In genomic region chr11:62602619-62603311, GRCm38 (mm10) we compare ENCODE assay signal across 8 mouse cellular contexts. TPM values are rescaled to one million over a fixed set of nuclear protein-coding genes. Genes with fewer than 3 reads are reported as not detected.
DNase-seq lines count a peak whose midpoint lies in the region; ATAC-seq and TF ChIP-seq lines count a peak whose summit lies in the region.

No protein-coding gene starts in this region.

- peaks cover 48% of the 10 kb centered on the region for H3K4me1 ChIP-seq in erythroblast, embryonic 14.5 days (ENCODE audit: control insufficient read depth)
- H3K4me1 ChIP-seq in heart, embryonic 12.5 days (replicated peaks) = peaks cover 33% of the 10 kb centered on the region
- 0 out of 2 replicates have a peak, but pooled peaks cover 6% of the 10 kb centered on the region for H3K4me1 ChIP-seq in kidney, postnatal 0 days (replicated peaks; ENCODE audit: insufficient read depth, low read length)
- H3K4me1 ChIP-seq in liver, embryonic 11.5 days (replicated peaks; ENCODE audit: control insufficient read depth, insufficient read depth, low read length) = peaks cover 23% of the 10 kb centered on the region
- peaks cover 21% of the 10 kb centered on the region for H3K4me1 ChIP-seq in stomach, embryonic 14.5 days (ENCODE audit: control insufficient read depth, insufficient read depth, low read length)

- peak; percentile 95 for ATAC-seq in heart, embryonic 12.5 days (ENCODE audit: insufficient number of reproducible peaks, low FRiP score)
- ATAC-seq in kidney, postnatal 0 days (replicated peaks; ENCODE audit: low FRiP score, low read depth) = peak; percentile 95
- ATAC-seq in liver, embryonic 11.5 days (replicated peaks; ENCODE audit: low FRiP score) = peak; percentile 84
- peak; percentile 93 for ATAC-seq in stomach, embryonic 14.5 days (ENCODE audit: insufficient number of reproducible peaks, insufficient read depth, low FRiP score, low read depth)

- no peaks in the 10 kb centered on the region for H3K9me3 ChIP-seq in erythroblast, embryonic 14.5 days (ENCODE audit: control insufficient read depth, low read length)
- H3K9me3 ChIP-seq in heart, embryonic 12.5 days (replicated peaks) = no peaks in the 10 kb centered on the region
- no peaks in the 10 kb centered on the region for H3K9me3 ChIP-seq in kidney, postnatal 0 days (replicated peaks; ENCODE audit: low read length)
- no peaks in the 10 kb centered on the region for H3K9me3 ChIP-seq in liver, embryonic 11.5 days (ENCODE audit: control insufficient read depth, low read length)
- H3K9me3 ChIP-seq in stomach, embryonic 14.5 days (ENCODE audit: control insufficient read depth, low read depth, low read length) = no peaks in the 10 kb centered on the region

- H3K27me3 ChIP-seq in C2C12 (ENCODE audit: control insufficient read depth, insufficient read depth, insufficient read length) = no peaks in the 10 kb centered on the region
- no peaks in the 10 kb centered on the region for H3K27me3 ChIP-seq in erythroblast, embryonic 14.5 days (ENCODE audit: control insufficient read depth)
- no peaks in the 10 kb centered on the region for H3K27me3 ChIP-seq in heart, embryonic 12.5 days (replicated peaks)
- no peaks in the 10 kb centered on the region for H3K27me3 ChIP-seq in kidney, postnatal 0 days (ENCODE audit: insufficient read depth, low read length)
- no peaks in the 10 kb centered on the region for H3K27me3 ChIP-seq in liver, embryonic 11.5 days (replicated peaks; ENCODE audit: control insufficient read depth, insufficient read depth, low read length)
- H3K27me3 ChIP-seq in stomach, embryonic 14.5 days (ENCODE audit: control insufficient read depth, insufficient read depth, low read length) = no peaks in the 10 kb centered on the region

- peak overlapping the region; percentile 91 for H3K27ac ChIP-seq in heart, embryonic 12.5 days (ENCODE audit: poor library complexity, severe bottlenecking)
- H3K27ac ChIP-seq in kidney, postnatal 0 days = peak overlapping the region; percentile 85
- peak overlapping the region; percentile 99 for H3K27ac ChIP-seq in liver, embryonic 11.5 days (ENCODE audit: low read depth, low read length)
- peak overlapping the region; percentile 92 for H3K27ac ChIP-seq in stomach, embryonic 14.5 days (ENCODE audit: low read length)

- H3K4me3 ChIP-seq in C2C12 (ENCODE audit: insufficient read depth, poor library complexity, severe bottlenecking) = peak overlapping the region; percentile 100
- peak overlapping the region; percentile 85 for H3K4me3 ChIP-seq in erythroblast, embryonic 14.5 days (replicated peaks)
- peak overlapping the region; percentile 90 for H3K4me3 ChIP-seq in heart, embryonic 12.5 days
- peak overlapping the region; percentile 69 for H3K4me3 ChIP-seq in kidney, postnatal 0 days (replicated peaks; ENCODE audit: low read depth, low read length)
- peak overlapping the region; percentile 88 for H3K4me3 ChIP-seq in liver, embryonic 11.5 days (ENCODE audit: low read depth, low read length)
- peak overlapping the region; percentile 84 for H3K4me3 ChIP-seq in stomach, embryonic 14.5 days (ENCODE audit: low read depth, low read length)

- peak overlapping the region; percentile 85 for H3ac ChIP-seq in C2C12 (ENCODE audit: control insufficient read depth, insufficient read length, low read depth)

- peak overlapping the region; percentile 99 for H3K9ac ChIP-seq in heart, embryonic 12.5 days
- peak overlapping the region; percentile 79 for H3K9ac ChIP-seq in kidney, postnatal 0 days (ENCODE audit: low read depth, low read length)
- H3K9ac ChIP-seq in liver, embryonic 11.5 days (ENCODE audit: low read depth, low read length) = peak overlapping the region; percentile 100
- peak overlapping the region; percentile 93 for H3K9ac ChIP-seq in stomach, embryonic 14.5 days (replicated peaks; ENCODE audit: low read depth, low read length)

- peak; percentile 99 for DNase-seq in brain, embryonic 14.5 days (ENCODE audit: low read depth)
- DNase-seq in kidney, postnatal 0 days (ENCODE audit: low spot score) = peak; percentile 99
- peak; percentile 97 for DNase-seq in liver, embryonic 11.5 days (ENCODE audit: low spot score)
- peak; percentile 98 for DNase-seq in naive thymus-derived CD4-positive, alpha-beta T cell, adult 2 months (ENCODE audit: low read depth)

- peak overlapping the region; percentile 84 for H3K4me2 ChIP-seq in heart, embryonic 12.5 days
- peak overlapping the region; percentile 67 for H3K4me2 ChIP-seq in kidney, postnatal 0 days (ENCODE audit: low read length)
- H3K4me2 ChIP-seq in liver, embryonic 11.5 days = peak overlapping the region; percentile 95
- peak overlapping the region; percentile 74 for H3K4me2 ChIP-seq in stomach, embryonic 14.5 days (replicated peaks; ENCODE audit: low read depth, low read length)

- peaks cover 25% of the 10 kb centered on the region for H3K79me3 ChIP-seq in C2C12 (ENCODE audit: low read depth)

- under 1% methylated on average over 58 of the region's 58 CpGs for WGBS in heart, embryonic 12.5 days
- WGBS in kidney, postnatal 0 days = under 1% methylated on average over 58 of the region's 58 CpGs
- under 1% methylated on average over 58 of the region's 58 CpGs for WGBS in liver, embryonic 11.5 days
- WGBS in stomach, embryonic 14.5 days = under 1% methylated on average over 58 of the region's 58 CpGs

- no peak for TF ChIP-seq CTCF in C2C12 (IDR thresholded peaks at IDR 0.05; ENCODE audit: control insufficient read depth, insufficient read depth, insufficient read length)
- TF ChIP-seq CTCF in brain, embryonic 14.5 days (IDR thresholded peaks at IDR 0.05; ENCODE audit: borderline replicate concordance, extremely low read depth, insufficient read depth, insufficient read length) = no peak
- peak; percentile 34; the same call in 1 of the 2 replicates for TF ChIP-seq CTCF in kidney, postnatal 0 days (IDR thresholded peaks at IDR 0.05; ENCODE audit: low read depth)

- peaks cover 36% of the 10 kb centered on the region for H3K79me2 ChIP-seq in C2C12 (ENCODE audit: control insufficient read depth, insufficient read depth)

- peak; percentile 97; the same call in 1 of the 2 replicates for TF ChIP-seq POLR2A in brain, embryonic 14.5 days (IDR thresholded peaks at IDR 0.05; ENCODE audit: borderline replicate concordance, extremely low read depth, insufficient read depth, insufficient read length, poor library complexity, severe bottlenecking)

- peaks cover 49% of the 10 kb centered on the region for H3K36me3 ChIP-seq in C2C12 (ENCODE audit: control insufficient read depth, insufficient read depth)
- peaks cover 49% of the 10 kb centered on the region for H3K36me3 ChIP-seq in erythroblast, embryonic 14.5 days (ENCODE audit: control insufficient read depth)
- H3K36me3 ChIP-seq in heart, embryonic 12.5 days = peaks cover 45% of the 10 kb centered on the region
- peaks cover 15% of the 10 kb centered on the region for H3K36me3 ChIP-seq in kidney, postnatal 0 days (ENCODE audit: insufficient read depth, low read length)
- peaks cover 41% of the 10 kb centered on the region for H3K36me3 ChIP-seq in liver, embryonic 11.5 days (ENCODE audit: control insufficient read depth, insufficient read depth, low read length)
- peaks cover 37% of the 10 kb centered on the region for H3K36me3 ChIP-seq in stomach, embryonic 14.5 days (ENCODE audit: control insufficient read depth, insufficient read depth, low read length)

TF ChIP-seq in C2C12, 6 proteins besides CTCF, POLR2A, EP300 and RAD21 (continues in another document):
- TF ChIP-seq MYOG (IDR thresholded peaks at IDR 0.05; ENCODE audit: control insufficient read depth, extremely low read depth, insufficient read length) (no peak), USF1 (IDR thresholded peaks at IDR 0.05; ENCODE audit: low read depth) (peak; percentile 32), MYOD1 (IDR thresholded peaks at IDR 0.05; ENCODE audit: control insufficient read depth, insufficient read length, low read depth) (no peak), FOSL1 (IDR thresholded peaks at IDR 0.05; ENCODE audit: insufficient read depth, low read length, poor library complexity, severe bottlenecking) (no peak)

RNA-seq across cellular contexts. Expression of gene Trpv2, which starts 28.5 kb away (rescaled TPM):
- 12.8 TPM for polyA plus RNA-seq in C2C12 (2012; fragmentation: generic; extraction: Trizol)
- polyA plus RNA-seq in brain, embryonic 14.5 days (2012; rRNA removed) = 20.5 and 26.3 TPM in 2 replicates
- 0.03 and 0.04 TPM in 2 replicates for polyA plus RNA-seq in erythroblast, embryonic 14.5 days (2012)
- polyA plus RNA-seq in heart, embryonic 12.5 days (2016; fragmentation: Nextera tagmentation; extraction: Ambion mirVana) = 4.3 and 4.6 TPM in 2 replicates
- polyA plus RNA-seq in kidney, postnatal 0 days (2015; fragmentation: Nextera tagmentation; extraction: Ambion mirVana) = 1.7 and 2.4 TPM in 2 replicates
- polyA plus RNA-seq in liver, embryonic 11.5 days (2014; fragmentation: Nextera tagmentation; extraction: Ambion mirVana) = 9.7 and 10.9 TPM in 2 replicates
- polyA plus RNA-seq in stomach, embryonic 14.5 days (2014; fragmentation: Nextera tagmentation; extraction: Ambion mirVana) = 12.0 and 12.8 TPM in 2 replicates

RNA-seq across cellular contexts. Expression of gene Lrrc75a, which starts 45.6 kb away (rescaled TPM):
- polyA plus RNA-seq in C2C12 (2012; fragmentation: generic; extraction: Trizol) = 12.5 TPM
- polyA plus RNA-seq in brain, embryonic 14.5 days (2012; rRNA removed) = 19.9 and 23.4 TPM in 2 replicates
- 0.08 and 0.17 TPM in 2 replicates for polyA plus RNA-seq in erythroblast, embryonic 14.5 days (2012)
- polyA plus RNA-seq in heart, embryonic 12.5 days (2016; fragmentation: Nextera tagmentation; extraction: Ambion mirVana) = 18.6 and 19.6 TPM in 2 replicates
- polyA plus RNA-seq in kidney, postnatal 0 days (2015; fragmentation: Nextera tagmentation; extraction: Ambion mirVana) = 12.6 and 14.8 TPM in 2 replicates
- 6.7 and 8.1 TPM in 2 replicates for polyA plus RNA-seq in liver, embryonic 11.5 days (2014; fragmentation: Nextera tagmentation; extraction: Ambion mirVana)
- 9.0 and 10.1 TPM in 2 replicates for polyA plus RNA-seq in stomach, embryonic 14.5 days (2014; fragmentation: Nextera tagmentation; extraction: Ambion mirVana)

RNA-seq across cellular contexts. Expression of gene Mmgt2, which starts 45.7 kb away (rescaled TPM):
- 29.1 TPM for polyA plus RNA-seq in C2C12 (2012; fragmentation: generic; extraction: Trizol)
- 29.0 and 35.4 TPM in 2 replicates for polyA plus RNA-seq in brain, embryonic 14.5 days (2012; rRNA removed)
- polyA plus RNA-seq in erythroblast, embryonic 14.5 days (2012) = 0.20 and 0.25 TPM in 2 replicates
- polyA plus RNA-seq in heart, embryonic 12.5 days (2016; fragmentation: Nextera tagmentation; extraction: Ambion mirVana) = 51.0 and 58.3 TPM in 2 replicates
- polyA plus RNA-seq in kidney, postnatal 0 days (2015; fragmentation: Nextera tagmentation; extraction: Ambion mirVana) = 70.8 and 73.1 TPM in 2 replicates
- 25.7 and 26.1 TPM in 2 replicates for polyA plus RNA-seq in liver, embryonic 11.5 days (2014; fragmentation: Nextera tagmentation; extraction: Ambion mirVana)
- polyA plus RNA-seq in stomach, embryonic 14.5 days (2014; fragmentation: Nextera tagmentation; extraction: Ambion mirVana) = 49.6 and 50.5 TPM in 2 replicates

RNA-seq across cellular contexts. Expression of gene Ubb, which starts 51.8 kb away (rescaled TPM):
- polyA plus RNA-seq in C2C12 (2012; fragmentation: generic; extraction: Trizol) = 1,633 TPM
- polyA plus RNA-seq in brain, embryonic 14.5 days (2012; rRNA removed) = 4,191 and 5,062 TPM in 2 replicates
- polyA plus RNA-seq in erythroblast, embryonic 14.5 days (2012) = 195 and 225 TPM in 2 replicates
- 2,594 and 2,627 TPM in 2 replicates for polyA plus RNA-seq in heart, embryonic 12.5 days (2016; fragmentation: Nextera tagmentation; extraction: Ambion mirVana)
- 2,759 and 3,018 TPM in 2 replicates for polyA plus RNA-seq in kidney, postnatal 0 days (2015; fragmentation: Nextera tagmentation; extraction: Ambion mirVana)
- 2,001 and 2,023 TPM in 2 replicates for polyA plus RNA-seq in liver, embryonic 11.5 days (2014; fragmentation: Nextera tagmentation; extraction: Ambion mirVana)
- 3,062 and 3,133 TPM in 2 replicates for polyA plus RNA-seq in stomach, embryonic 14.5 days (2014; fragmentation: Nextera tagmentation; extraction: Ambion mirVana)

Comparison
In these comparisons a context has a peak if more than half of its experiments do, and no peak if none do; other contexts are left out.
1. Peak in every context shown above with its lines: DNase-seq, ATAC-seq, H3K4me3 ChIP-seq and H3K27ac ChIP-seq.
2. RNA of gene Mmgt2, which starts 45.7 kb away (polyA plus RNA-seq): 70.8 to 73.1 TPM in kidney, postnatal 0 days, 51.0 to 58.3 TPM in heart, embryonic 12.5 days, 49.6 to 50.5 TPM in stomach, embryonic 14.5 days, 29.1 TPM in C2C12 (single experiment), 29.0 to 35.4 TPM in brain, embryonic 14.5 days and 25.7 to 26.1 TPM in liver, embryonic 11.5 days; 0.20 to 0.25 TPM in erythroblast, embryonic 14.5 days; every median in the first group is over 10 times any median in the second.